9 mouse cellular contexts compared by ENCODE assay signal in genomic region chr10:57727666-57728065, GRCm38 (mm10). TPM values are rescaled to one million over a fixed set of nuclear protein-coding genes. Genes with fewer than 3 reads are reported as not detected.
DNase-seq lines count a peak whose midpoint lies in the region; ATAC-seq and TF ChIP-seq lines count a peak whose summit lies in the region.
"Had no signal": no experiment of that assay in that cellular context is flagged by ENCODE, and none has a peak within 500 bp of the region (broad histone marks: within the 10 kb centered on the region; RNA-seq: fewer than 3 reads in every experiment).

No protein-coding gene starts in this region.

- peak in 1 of 2 experiments; percentile 28 for DNase-seq in cerebellum, adult 2 months
- DNase-seq in cerebellum, postnatal 14 days, result no peak
- DNase-seq in liver, embryonic 14.5 days (ENCODE audit: low read depth in 3 of 3, low spot score in 3 of 3), result peak in 2 of 3 experiments; percentile 7 to 10
- peak; percentile 17 for DNase-seq in lung, adult 2 months
- DNase-seq in thymus, postnatal 0 days (ENCODE audit: low spot score), result peak; percentile 48
- DNase-seq in embryo, embryonic 10.5 days (ENCODE audit: low spot score), result no peak
- no peak for DNase-seq in cerebellum, adult 9-11 months
- DNase-seq: adrenal gland, postnatal 14 days had no signal

- H3K9ac ChIP-seq in liver, embryonic 14.5 days (replicated peaks), result no peak overlapping the region
- H3K9ac ChIP-seq in liver, embryonic 12.5 days, result no peak overlapping the region

- H3K4me2 ChIP-seq in liver, embryonic 14.5 days (ENCODE audit: low read depth), result no peak overlapping the region
- H3K4me2 ChIP-seq in liver, embryonic 12.5 days, result no peak overlapping the region

- no peak for ATAC-seq in liver, embryonic 14.5 days (ENCODE audit: insufficient read depth)
- no peak for ATAC-seq in liver, embryonic 12.5 days

- TF ChIP-seq EP300 in liver, embryonic 14.5 days (IDR thresholded peaks at IDR 0.05; ENCODE audit: low read depth), result no peak

- no peak for TF ChIP-seq POLR2A in cerebellum, adult 2 months (IDR thresholded peaks at IDR 0.05; ENCODE audit: borderline replicate concordance, insufficient read depth, low read length)
- TF ChIP-seq POLR2A in lung, adult 2 months (IDR thresholded peaks at IDR 0.05; ENCODE audit: borderline replicate concordance, extremely low read depth, low read depth, low read length), result no peak

- H3K4me1 ChIP-seq in cerebellum, adult 2 months (ENCODE audit: control insufficient read depth, insufficient read depth, low read length), result peaks cover 3% of the 10 kb centered on the region; the same call in 1 of the 2 replicates
- H3K4me1 ChIP-seq in liver, embryonic 14.5 days (replicated peaks; ENCODE audit: control insufficient read depth in 2 of 2, insufficient read depth in 2 of 2, low read length in 1 of 2), result no peaks in the 10 kb centered on the region
- no peaks in the 10 kb centered on the region for H3K4me1 ChIP-seq in liver, embryonic 12.5 days
- no peaks in the 10 kb centered on the region for H3K4me1 ChIP-seq in lung, adult 2 months (ENCODE audit: control insufficient read depth, insufficient read depth, low read length)

- no peaks in the 10 kb centered on the region for H3K9me3 ChIP-seq in liver, embryonic 14.5 days (ENCODE audit: control insufficient read depth, low read length)
- H3K9me3 ChIP-seq in liver, embryonic 12.5 days (replicated peaks), result no peaks in the 10 kb centered on the region

- H3K27ac ChIP-seq in cerebellum, adult 2 months (ENCODE audit: insufficient read depth, low read length), result no peak overlapping the region
- H3K27ac ChIP-seq in liver, embryonic 14.5 days, result no peak overlapping the region
- H3K27ac ChIP-seq in liver, embryonic 12.5 days, result no peak overlapping the region

- 43% methylated on average over 8 of the region's 8 CpGs for WGBS in cerebellum, adult 2 months
- 26% methylated on average over 8 of the region's 8 CpGs for WGBS in liver, embryonic 14.5 days (ENCODE audit: insufficient replicate concordance)
- 34% methylated on average over 8 of the region's 8 CpGs for WGBS in liver, embryonic 12.5 days (ENCODE audit: insufficient replicate concordance)
- 44% methylated on average over 8 of the region's 8 CpGs for WGBS in lung, adult 2 months

- no peak overlapping the region for H3K4me3 ChIP-seq in cerebellum, adult 2 months (replicated peaks; ENCODE audit: insufficient read depth, low read depth, low read length)
- H3K4me3 ChIP-seq in liver, embryonic 14.5 days (ENCODE audit: insufficient read depth in 1 of 2, low read depth in 2 of 2, low read length in 2 of 2), result no peak overlapping the region
- H3K4me3 ChIP-seq in liver, embryonic 12.5 days, result no peak overlapping the region
- no peak overlapping the region for H3K4me3 ChIP-seq in lung, adult 2 months (replicated peaks; ENCODE audit: extremely low read depth, low read depth, low read length)

- no peaks in the 10 kb centered on the region for H3K36me3 ChIP-seq in liver, embryonic 14.5 days (replicated peaks; ENCODE audit: control insufficient read depth, insufficient read depth, low read depth)
- H3K36me3 ChIP-seq in liver, embryonic 12.5 days, result no peaks in the 10 kb centered on the region

- 0 out of 2 replicates have a peak, but pooled peaks have one; percentile 9 for TF ChIP-seq CTCF in cerebellum, adult 2 months (IDR thresholded peaks at IDR 0.05; ENCODE audit: borderline replicate concordance, insufficient read depth, low read depth, low read length)
- TF ChIP-seq CTCF in liver, embryonic 14.5 days (IDR thresholded peaks at IDR 0.05; ENCODE audit: low read depth), result no peak
- TF ChIP-seq CTCF in lung, adult 2 months (IDR thresholded peaks at IDR 0.05; ENCODE audit: insufficient read depth, low read length), result no peak

- no peaks in the 10 kb centered on the region for H3K27me3 ChIP-seq in cerebellum, adult 2 months (ENCODE audit: control insufficient read depth, insufficient read depth, low read length)
- H3K27me3 ChIP-seq in liver, embryonic 14.5 days (ENCODE audit: control insufficient read depth, insufficient read depth, low read length), result no peaks in the 10 kb centered on the region
- no peaks in the 10 kb centered on the region for H3K27me3 ChIP-seq in liver, embryonic 12.5 days (replicated peaks)

RNA-seq across cellular contexts. Expression of gene Fabp7, which starts 57.0 kb away (rescaled TPM):
- polyA plus RNA-seq in cerebellum, adult 2 months (2012; rRNA removed), result 109 and 131 TPM in 2 replicates
- 0.70 and 1.5 TPM in 2 replicates for polyA plus RNA-seq in liver, embryonic 14.5 days (2012; rRNA removed)
- 1.6 and 2.0 TPM in 2 replicates for polyA plus RNA-seq in liver, embryonic 14.5 days (2014; fragmentation: Nextera tagmentation; extraction: Ambion mirVana)
- 0.98 and 1.4 TPM in 2 replicates for polyA plus RNA-seq in liver, embryonic 12.5 days (2016; fragmentation: Nextera tagmentation; extraction: Ambion mirVana)
- polyA plus RNA-seq in lung, adult 2 months (2012; rRNA removed), result 0.26 TPM in 1 of 2 replicates, not detected in the other
- polyA plus RNA-seq in thymus, postnatal 0 days (2015; fragmentation: Nextera tagmentation; extraction: Ambion mirVana), result 0.99 and 1.5 TPM in 2 replicates

Comparison
In these comparisons a context has a peak if more than half of its experiments do, and no peak if none do; other contexts are left out.
1. DNase-seq: peak in liver, embryonic 14.5 days (2 of 3), lung, adult 2 months (single experiment) and thymus, postnatal 0 days (single experiment); none in cerebellum, postnatal 14 days (0 of 2), embryo, embryonic 10.5 days (single experiment) and cerebellum, adult 9-11 months (single experiment).
2. RNA of gene Fabp7, which starts 57.0 kb away (polyA plus RNA-seq): 109 to 131 TPM in cerebellum, adult 2 months; 0.70 to 2.0 TPM in liver, embryonic 14.5 days, 0.99 to 1.5 TPM in thymus, postnatal 0 days, 0.98 to 1.4 TPM in liver, embryonic 12.5 days and 0.26 TPM in lung, adult 2 months; every median in the first group is over 10 times any median in the second.